Mouse (Mus musculus): ENCODE results near the gene Tbc1d8.

DNA sequence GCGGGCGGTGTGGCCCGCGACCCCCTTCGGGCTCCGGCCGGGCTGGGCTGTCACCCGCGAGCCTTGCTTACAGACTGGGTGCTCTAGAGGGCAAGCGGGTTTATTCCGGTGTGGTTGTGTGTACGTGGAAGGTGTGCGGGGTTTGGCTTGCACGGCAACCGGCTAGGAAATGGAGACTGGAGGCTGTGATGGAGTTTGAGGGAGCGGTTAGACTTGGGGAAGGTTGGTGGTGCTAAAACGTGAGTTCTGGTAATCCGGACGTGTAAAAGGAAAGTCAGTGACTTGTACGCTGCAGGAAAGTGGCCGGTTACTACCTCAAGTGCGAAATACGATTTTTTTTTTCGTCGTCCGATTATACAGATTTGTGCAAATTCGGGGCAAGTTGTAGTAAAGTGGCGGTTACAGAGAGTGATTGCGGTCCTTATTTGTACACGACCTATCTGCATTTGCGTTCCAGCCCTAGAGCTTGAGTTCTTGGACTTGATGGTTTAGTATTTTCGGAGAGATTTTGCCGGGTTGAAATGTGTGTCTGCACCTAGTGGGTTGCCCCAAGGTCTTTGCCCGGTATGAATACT, 110.2 kb downstream of the Tbc1d8 start:
- TF ChIP-seq CTCF (IDR thresholded peaks at IDR 0.05; ENCODE audit: low read depth, low read length), result no peak
- TF ChIP-seq POLR2A (IDR thresholded peaks at IDR 0.05; ENCODE audit: extremely low read depth, insufficient read depth, low read length), result no peak

All from liver, adult 2 months (tissue).